Mouse (Mus musculus) layer of hippocampus, adult 9-11 months (tissue): Measurements from ENCODE around the gene Gm21616.
"Not testable (repeated sequence)": the region's sequence is repeated elsewhere in the genome, so short reads cannot be mapped to it uniquely, and the experiment has no call there.

Experiments used
- DNase-seq: peaks from one replicate; pipeline ENCODE4 v3.0.0; 2022

Gene Gm21616

DNA sequence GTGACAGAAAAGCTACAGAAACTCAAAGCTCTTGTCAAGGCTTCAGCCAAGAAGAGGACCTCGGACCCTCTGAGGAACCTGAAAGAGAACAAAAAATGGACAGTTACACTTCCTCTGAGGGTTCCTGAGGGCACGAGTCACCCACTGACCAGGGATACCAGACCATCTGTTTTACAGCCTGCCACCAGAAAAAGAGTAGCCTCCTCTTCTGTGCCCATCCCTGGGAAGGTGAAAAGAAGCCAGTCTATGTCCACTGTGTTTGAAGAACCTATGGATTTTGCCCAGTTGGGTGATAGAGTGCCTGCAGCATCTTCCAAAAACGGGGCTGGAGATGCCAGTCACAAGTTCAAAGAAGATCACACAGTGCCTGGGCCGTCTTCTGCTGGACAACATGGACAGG is at the start of gene Gm21616:
Gene Gm21616 (plus strand): TSS at position 301 of the 400 bp plus-strand sequence.
- DNase-seq: not testable (repeated sequence)
